Mouse (Mus musculus): ENCODE results near the gene Vcam1. TPM values are rescaled to one million over a fixed set of nuclear protein-coding genes. Genes with fewer than 3 reads are reported as not detected.

The Vcam1 gene
- polyA plus RNA-seq, 1 experiment = 31.3 TPM

DNA sequence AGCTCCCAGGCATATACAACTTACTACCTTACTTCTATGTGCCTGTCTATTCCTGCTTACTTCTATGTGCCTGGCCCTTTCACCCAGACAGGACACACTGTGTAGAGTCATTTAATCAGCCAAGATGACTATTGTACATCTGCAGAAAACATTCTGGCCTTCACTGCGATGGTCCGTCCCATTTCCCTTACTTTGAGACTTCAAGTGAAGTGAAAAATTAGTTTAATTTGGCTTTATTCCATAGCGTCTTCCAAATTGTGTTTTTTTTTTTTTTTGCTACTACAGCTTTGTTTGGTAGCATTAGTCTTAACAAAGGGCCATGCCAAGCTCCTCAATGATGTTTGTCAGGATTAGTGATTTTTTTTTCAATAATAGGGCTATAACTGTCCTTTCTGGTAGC is 33.6 kb downstream of the Vcam1 start:
- Histone ChIP-seq H3K27ac (ENCODE audit: control insufficient read depth, insufficient read depth, low read length) (no peak overlapping the region), H3K27me3 (ENCODE audit: control insufficient read depth, insufficient read depth, low read length) (no peaks in the 10 kb centered on the region), H3K4me3 (ENCODE audit: control insufficient read depth, insufficient read depth, low read length) (no peak overlapping the region), H3K4me1 (replicated peaks; ENCODE audit: control insufficient read depth, insufficient read depth, low read length) (no peaks in the 10 kb centered on the region), H3K36me3 (ENCODE audit: control insufficient read depth, insufficient read depth, low read length) (no peaks in the 10 kb centered on the region)
- no peak for TF ChIP-seq POLR2A (IDR thresholded peaks at IDR 0.05; ENCODE audit: control insufficient read depth, extremely low read depth, insufficient read depth, low read length, poor library complexity)
- no peak for TF ChIP-seq CTCF (IDR thresholded peaks at IDR 0.05; ENCODE audit: borderline replicate concordance, control insufficient read depth, extremely low read depth, insufficient read depth, low read length, poor library complexity)
- no peak for DNase-seq
- 94% methylated on average over 3 of the region's 3 CpGs for WGBS

DNA sequence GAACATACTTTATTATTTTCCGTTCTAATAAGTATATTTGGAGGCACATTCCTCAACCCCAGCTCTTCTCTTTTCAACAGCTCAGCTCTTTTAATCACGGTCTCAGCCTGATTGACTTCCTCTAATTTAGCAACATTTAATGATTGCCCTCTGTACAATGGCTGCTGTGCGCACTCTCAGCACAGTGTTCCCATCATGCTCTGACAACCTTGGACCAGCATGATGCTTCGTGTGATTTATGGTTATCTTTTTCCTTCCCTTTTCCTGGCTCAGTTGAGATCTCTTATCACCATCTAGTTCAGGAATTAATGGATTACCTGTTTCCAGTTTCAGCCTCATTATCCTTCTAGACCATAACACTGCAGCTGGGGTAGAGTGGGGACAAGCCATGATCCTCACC is 34.2 kb downstream of the Vcam1 start:
- Histone ChIP-seq H3K27ac (ENCODE audit: control insufficient read depth, insufficient read depth, low read length) (no peak overlapping the region), H3K36me3 (ENCODE audit: control insufficient read depth, insufficient read depth, low read length) (no peaks in the 10 kb centered on the region), H3K4me1 (replicated peaks; ENCODE audit: control insufficient read depth, insufficient read depth, low read length) (no peaks in the 10 kb centered on the region), H3K27me3 (ENCODE audit: control insufficient read depth, insufficient read depth, low read length) (no peaks in the 10 kb centered on the region), H3K4me3 (ENCODE audit: control insufficient read depth, insufficient read depth, low read length) (no peak overlapping the region)
- TF ChIP-seq POLR2A (IDR thresholded peaks at IDR 0.05; ENCODE audit: control insufficient read depth, extremely low read depth, insufficient read depth, low read length, poor library complexity) (no peak), CTCF (IDR thresholded peaks at IDR 0.05; ENCODE audit: borderline replicate concordance, control insufficient read depth, extremely low read depth, insufficient read depth, low read length, poor library complexity) (no peak)
- 87% methylated on average over 4 of the region's 4 CpGs for WGBS
- no peak for DNase-seq

DNA sequence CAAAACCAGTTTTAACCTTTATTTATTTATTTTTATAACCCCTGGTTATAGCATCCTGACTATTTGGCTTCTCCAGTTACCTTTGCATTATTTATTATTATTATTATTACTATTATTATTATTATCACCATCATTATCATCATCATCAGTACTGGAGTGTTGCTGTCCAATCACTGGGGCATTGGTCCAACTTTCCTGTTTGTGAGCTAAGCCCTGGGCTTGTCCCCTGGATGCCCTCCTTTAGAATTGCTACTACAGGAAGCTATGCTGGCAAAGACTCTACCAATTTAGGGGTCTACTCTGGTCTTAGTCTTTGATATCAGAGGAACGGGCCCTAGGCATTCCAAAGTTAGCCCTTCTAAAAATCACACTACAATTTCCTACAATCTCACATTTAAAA is 34.6 kb downstream of the Vcam1 start:
- H3K4me1 ChIP-seq (replicated peaks; ENCODE audit: control insufficient read depth, insufficient read depth, low read length) = no peaks in the 10 kb centered on the region
- no peak for TF ChIP-seq CTCF (IDR thresholded peaks at IDR 0.05; ENCODE audit: borderline replicate concordance, control insufficient read depth, extremely low read depth, insufficient read depth, low read length, poor library complexity)
- no peak overlapping the region for H3K4me3 ChIP-seq (ENCODE audit: control insufficient read depth, insufficient read depth, low read length)
- 93% methylated on average over 1 of the region's 1 CpGs for WGBS
- no peaks in the 10 kb centered on the region for H3K36me3 ChIP-seq (ENCODE audit: control insufficient read depth, insufficient read depth, low read length)
- H3K27ac ChIP-seq (ENCODE audit: control insufficient read depth, insufficient read depth, low read length) = no peak overlapping the region
- no peaks in the 10 kb centered on the region for H3K27me3 ChIP-seq (ENCODE audit: control insufficient read depth, insufficient read depth, low read length)
- DNase-seq = no peak

DNA sequence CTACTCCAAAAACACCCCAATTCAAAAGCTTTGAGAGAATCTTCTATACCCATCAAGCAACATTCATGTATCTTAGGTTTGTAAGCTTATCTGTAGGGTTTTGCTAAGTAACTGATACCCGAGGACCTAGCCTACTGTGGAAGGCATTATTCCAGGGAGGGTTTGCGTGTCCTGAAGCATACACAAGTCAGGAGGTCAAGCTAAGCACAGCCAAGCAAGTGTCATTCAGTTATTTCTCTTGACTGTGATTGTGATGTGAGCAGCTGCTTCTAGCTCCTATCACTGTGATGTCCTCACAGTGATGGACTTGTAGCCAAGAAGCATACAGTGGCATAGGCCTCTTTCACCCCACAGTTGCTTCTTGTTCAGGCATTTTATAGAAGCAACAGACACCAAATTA is 35.2 kb downstream of the Vcam1 start:
- no peak for DNase-seq
- H3K36me3 ChIP-seq (ENCODE audit: control insufficient read depth, insufficient read depth, low read length) = no peaks in the 10 kb centered on the region
- no peaks in the 10 kb centered on the region for H3K4me1 ChIP-seq (replicated peaks; ENCODE audit: control insufficient read depth, insufficient read depth, low read length)
- TF ChIP-seq CTCF (IDR thresholded peaks at IDR 0.05; ENCODE audit: borderline replicate concordance, control insufficient read depth, extremely low read depth, insufficient read depth, low read length, poor library complexity) (no peak), POLR2A (IDR thresholded peaks at IDR 0.05; ENCODE audit: control insufficient read depth, extremely low read depth, insufficient read depth, low read length, poor library complexity) (no peak)
- no peak overlapping the region for H3K27ac ChIP-seq (ENCODE audit: control insufficient read depth, insufficient read depth, low read length)
- WGBS = 90% methylated on average over 2 of the region's 2 CpGs
- no peak overlapping the region for H3K4me3 ChIP-seq (ENCODE audit: control insufficient read depth, insufficient read depth, low read length)
- no peaks in the 10 kb centered on the region for H3K27me3 ChIP-seq (ENCODE audit: control insufficient read depth, insufficient read depth, low read length)

DNA sequence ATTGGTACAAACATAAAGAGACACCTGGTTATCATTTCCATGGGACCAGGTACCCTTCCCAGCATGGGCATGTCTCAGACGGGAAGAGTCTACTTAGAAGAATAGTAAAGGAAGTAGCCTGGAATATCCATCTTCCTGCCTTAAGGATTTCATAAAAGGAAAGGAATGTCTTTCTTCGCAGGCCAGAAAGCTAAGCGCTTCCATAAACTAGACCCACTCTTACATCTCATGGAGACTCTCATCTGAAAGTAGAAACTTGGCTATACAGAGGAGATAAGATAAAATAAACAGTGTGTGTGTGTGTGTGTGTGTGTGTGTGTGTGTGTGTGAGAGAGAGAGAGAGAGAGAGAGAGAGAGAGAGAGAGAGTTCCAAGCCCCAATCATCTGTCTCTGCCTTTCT is 36.9 kb downstream of the Vcam1 start:
- TF ChIP-seq CTCF (IDR thresholded peaks at IDR 0.05; ENCODE audit: borderline replicate concordance, control insufficient read depth, extremely low read depth, insufficient read depth, low read length, poor library complexity) = no peak
- no peak for TF ChIP-seq POLR2A (IDR thresholded peaks at IDR 0.05; ENCODE audit: control insufficient read depth, extremely low read depth, insufficient read depth, low read length, poor library complexity)
- WGBS = 95% methylated on average over 3 of the region's 3 CpGs

DNA sequence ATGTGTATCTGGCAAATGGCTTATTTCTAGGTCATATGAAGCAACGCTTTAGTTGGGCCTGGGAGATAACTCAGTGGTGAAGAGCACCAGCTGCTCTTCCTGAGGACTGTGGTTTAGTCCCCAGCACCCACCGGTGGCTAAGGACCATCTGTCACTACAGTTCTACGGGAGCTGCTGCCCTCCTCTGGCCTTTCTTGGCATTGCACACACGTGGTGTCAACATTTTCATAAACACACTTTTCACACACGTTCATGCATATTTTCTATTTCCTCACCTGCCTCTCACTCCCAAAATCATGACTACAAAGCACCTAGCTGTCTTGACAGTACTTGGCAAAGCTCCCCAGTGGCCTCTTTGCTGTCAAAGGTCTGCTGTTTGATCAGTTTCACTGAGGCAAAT is 37.8 kb downstream of the Vcam1 start:
- no peak for TF ChIP-seq CTCF (IDR thresholded peaks at IDR 0.05; ENCODE audit: borderline replicate concordance, control insufficient read depth, extremely low read depth, insufficient read depth, low read length, poor library complexity)
- no peak for TF ChIP-seq POLR2A (IDR thresholded peaks at IDR 0.05; ENCODE audit: control insufficient read depth, extremely low read depth, insufficient read depth, low read length, poor library complexity)
- no peak overlapping the region for H3K27ac ChIP-seq (ENCODE audit: control insufficient read depth, insufficient read depth, low read length)
- WGBS = 94% methylated on average over 5 of the region's 5 CpGs
- H3K4me3 ChIP-seq (ENCODE audit: control insufficient read depth, insufficient read depth, low read length) = no peak overlapping the region
- H3K4me1 ChIP-seq (replicated peaks; ENCODE audit: control insufficient read depth, insufficient read depth, low read length) = no peaks in the 10 kb centered on the region
- DNase-seq = no peak
- H3K27me3 ChIP-seq (ENCODE audit: control insufficient read depth, insufficient read depth, low read length) = no peaks in the 10 kb centered on the region
- no peaks in the 10 kb centered on the region for H3K36me3 ChIP-seq (ENCODE audit: control insufficient read depth, insufficient read depth, low read length)

More for the DNA sequence above, 36.9 kb downstream of the Vcam1 start:
- Histone ChIP-seq H3K27ac (ENCODE audit: control insufficient read depth, insufficient read depth, low read length) (no peak overlapping the region), H3K36me3 (ENCODE audit: control insufficient read depth, insufficient read depth, low read length) (no peaks in the 10 kb centered on the region), H3K4me1 (replicated peaks; ENCODE audit: control insufficient read depth, insufficient read depth, low read length) (no peaks in the 10 kb centered on the region), H3K4me3 (ENCODE audit: control insufficient read depth, insufficient read depth, low read length) (no peak overlapping the region), H3K27me3 (ENCODE audit: control insufficient read depth, insufficient read depth, low read length) (no peaks in the 10 kb centered on the region)
- DNase-seq = no peak

DNA sequence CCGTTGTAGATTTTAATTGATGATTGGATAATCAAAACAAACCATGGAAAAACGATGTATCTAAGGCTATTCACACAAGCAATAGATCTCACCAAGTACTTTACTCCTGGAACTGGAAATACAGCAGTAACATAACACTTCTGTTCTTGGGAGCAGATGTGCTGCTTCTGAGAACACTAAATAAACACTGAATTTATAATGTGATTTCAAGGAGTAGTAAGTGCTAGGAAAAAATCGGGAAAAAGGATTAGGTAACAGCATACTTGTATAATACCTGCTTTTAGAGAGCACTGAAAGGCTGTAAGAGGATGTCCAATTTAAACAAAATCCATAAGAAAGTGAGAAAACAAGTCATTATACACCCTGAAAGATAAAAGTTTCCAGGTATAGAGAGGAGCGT is 43.5 kb downstream of the Vcam1 start:
- Histone ChIP-seq H3K4me1 (replicated peaks; ENCODE audit: control insufficient read depth, insufficient read depth, low read length) (no peaks in the 10 kb centered on the region), H3K27me3 (ENCODE audit: control insufficient read depth, insufficient read depth, low read length) (no peaks in the 10 kb centered on the region), H3K36me3 (ENCODE audit: control insufficient read depth, insufficient read depth, low read length) (no peaks in the 10 kb centered on the region), H3K27ac (ENCODE audit: control insufficient read depth, insufficient read depth, low read length) (no peak overlapping the region), H3K4me3 (ENCODE audit: control insufficient read depth, insufficient read depth, low read length) (no peak overlapping the region)
- TF ChIP-seq POLR2A (IDR thresholded peaks at IDR 0.05; ENCODE audit: control insufficient read depth, extremely low read depth, insufficient read depth, low read length, poor library complexity) (no peak), CTCF (IDR thresholded peaks at IDR 0.05; ENCODE audit: borderline replicate concordance, control insufficient read depth, extremely low read depth, insufficient read depth, low read length, poor library complexity) (no peak)
- no peak for DNase-seq
- WGBS = 90% methylated on average over 4 of the region's 4 CpGs
